Mouse (Mus musculus) midbrain, embryonic 12.5 days (tissue): Measurements from ENCODE around the gene Slc35e2. TPM values are rescaled to one million over a fixed set of nuclear protein-coding genes. Genes with fewer than 3 reads are reported as not detected.
"Not testable (repeated sequence)": the region's sequence is repeated elsewhere in the genome, so short reads cannot be mapped to it uniquely, and the experiment has no call there.

Experiments used
- ATAC-seq: fragments of 200-750 bp; cut with Nextera tagmentation; 2 replicates; pipeline ENCODE4 v1.8.0; 2017; ENCODE audit warnings: low read depth, moderate TSS enrichment, moderate library complexity; ENCODE audit not compliant: low FRiP score
- H3K27ac ChIP-seq: fragments of 300-500 bp; sonication (generic); replicated peaks from 2 replicates; pipeline ENCODE4 v1.5.1; 2016; ENCODE audit warnings: mild to moderate bottlenecking
- H3K27me3 ChIP-seq: fragments of 300-500 bp; sonication (generic); 2 replicates; pipeline ENCODE4 v1.6.1; 2016; ENCODE audit warnings: mild to moderate bottlenecking
- H3K36me3 ChIP-seq: fragments of 300-500 bp; sonication (generic); 2 replicates; pipeline ENCODE4 v1.6.1; 2016
- H3K4me1 ChIP-seq: fragments of 300-500 bp; sonication (generic); 2 replicates; pipeline ENCODE4 v1.6.1; 2016
- H3K4me2 ChIP-seq: fragments of 300-500 bp; sonication (generic); replicated peaks from 2 replicates; pipeline ENCODE4 v1.6.1; 2016; ENCODE audit warnings: mild to moderate bottlenecking, moderate library complexity
- H3K4me3 ChIP-seq: fragments of 300-500 bp; sonication (generic); 2 replicates; pipeline ENCODE4 v1.5.1; 2016; ENCODE audit warnings: mild to moderate bottlenecking
- H3K9ac ChIP-seq: fragments of 300-500 bp; sonication (generic); replicated peaks from 2 replicates; pipeline ENCODE4 v1.6.1; 2016; ENCODE audit warnings: mild to moderate bottlenecking, moderate library complexity
- H3K9me3 ChIP-seq: fragments of 300-500 bp; sonication (generic); 2 replicates; pipeline ENCODE4 v1.6.1; 2016; ENCODE audit warnings: mild to moderate bottlenecking
- WGBS: fragments of 180-500 bp; shearing (Covaris S2); methylation state at CpG from one replicate; pipeline ENCODE4 v1.1.7; 2016; 5-methylcytosine and 5-hydroxymethylcytosine counted together
- polyA plus RNA-seq: library from polyadenylated mRNA; unstranded; fragments of >200 nt; fragmentation: Nextera tagmentation; extraction: Ambion mirVana; gene quantifications from 2 replicates; pipeline ENCODE4 v1.2.1, GENCODE M21; 2016

Slc35e2 gene
- polyA plus RNA-seq, 1 experiment from 2014 or later, result 15.4 TPM

DNA sequence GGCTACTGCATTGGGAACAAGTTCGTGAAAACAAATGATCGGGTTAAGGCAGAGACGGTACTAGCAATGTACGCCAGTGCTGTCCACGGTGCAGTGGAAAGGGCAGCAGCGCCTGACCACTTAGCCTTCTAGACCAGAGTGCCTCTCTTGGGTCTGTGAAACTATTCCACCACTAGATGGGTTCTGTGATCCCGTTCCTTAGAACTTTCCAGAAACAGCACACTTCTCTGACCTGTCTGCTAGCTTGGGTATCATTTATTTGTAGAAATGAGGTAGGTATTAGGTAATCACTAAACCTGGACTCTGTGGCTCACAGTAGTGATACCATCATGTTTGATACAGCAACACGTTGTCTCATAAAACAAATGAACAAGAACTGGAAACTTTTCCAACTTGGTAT, 34.7 kb upstream of the Slc35e2 start:
- no peak overlapping the region for H3K4me2 ChIP-seq
- no peak overlapping the region for H3K27ac ChIP-seq
- no peak for ATAC-seq
- H3K27me3 ChIP-seq, result no peaks in the 10 kb centered on the region
- H3K36me3 ChIP-seq, result no peaks in the 10 kb centered on the region
- H3K4me3 ChIP-seq, result no peak overlapping the region
- 85% methylated on average over 8 of the region's 8 CpGs for WGBS
- H3K9ac ChIP-seq, result no peak overlapping the region
- H3K4me1 ChIP-seq, result peaks cover 29% of the 10 kb centered on the region
- no peaks in the 10 kb centered on the region for H3K9me3 ChIP-seq

DNA sequence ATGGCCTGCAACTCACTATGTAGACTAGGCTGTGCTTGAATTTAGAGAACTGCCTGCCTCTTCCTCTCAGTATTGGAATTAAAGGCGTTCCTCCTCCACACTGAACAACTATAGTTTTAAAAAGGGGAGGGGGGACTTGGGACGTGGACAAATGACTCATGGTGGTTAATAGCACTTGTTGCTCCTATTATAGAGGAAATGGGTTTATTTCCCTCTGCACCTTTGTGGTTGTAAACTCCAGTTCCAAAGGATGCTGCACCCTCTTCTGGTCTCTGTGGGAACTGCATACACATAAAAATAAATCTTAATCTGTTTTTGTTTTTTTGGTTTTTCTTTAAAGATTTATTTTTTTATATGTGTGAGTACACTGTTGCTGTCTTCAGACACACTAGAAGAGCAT, 33.0 kb upstream of the Slc35e2 start:
- H3K4me2 ChIP-seq, result no peak overlapping the region
- H3K27me3 ChIP-seq, result no peaks in the 10 kb centered on the region
- no peak for ATAC-seq
- H3K4me1 ChIP-seq, result peaks cover 16% of the 10 kb centered on the region
- H3K36me3 ChIP-seq, result no peaks in the 10 kb centered on the region
- no peak overlapping the region for H3K4me3 ChIP-seq
- H3K27ac ChIP-seq, result no peak overlapping the region
- WGBS, result 40% methylated on average over 2 of the region's 2 CpGs
- no peak overlapping the region for H3K9ac ChIP-seq
- H3K9me3 ChIP-seq, result no peaks in the 10 kb centered on the region

DNA sequence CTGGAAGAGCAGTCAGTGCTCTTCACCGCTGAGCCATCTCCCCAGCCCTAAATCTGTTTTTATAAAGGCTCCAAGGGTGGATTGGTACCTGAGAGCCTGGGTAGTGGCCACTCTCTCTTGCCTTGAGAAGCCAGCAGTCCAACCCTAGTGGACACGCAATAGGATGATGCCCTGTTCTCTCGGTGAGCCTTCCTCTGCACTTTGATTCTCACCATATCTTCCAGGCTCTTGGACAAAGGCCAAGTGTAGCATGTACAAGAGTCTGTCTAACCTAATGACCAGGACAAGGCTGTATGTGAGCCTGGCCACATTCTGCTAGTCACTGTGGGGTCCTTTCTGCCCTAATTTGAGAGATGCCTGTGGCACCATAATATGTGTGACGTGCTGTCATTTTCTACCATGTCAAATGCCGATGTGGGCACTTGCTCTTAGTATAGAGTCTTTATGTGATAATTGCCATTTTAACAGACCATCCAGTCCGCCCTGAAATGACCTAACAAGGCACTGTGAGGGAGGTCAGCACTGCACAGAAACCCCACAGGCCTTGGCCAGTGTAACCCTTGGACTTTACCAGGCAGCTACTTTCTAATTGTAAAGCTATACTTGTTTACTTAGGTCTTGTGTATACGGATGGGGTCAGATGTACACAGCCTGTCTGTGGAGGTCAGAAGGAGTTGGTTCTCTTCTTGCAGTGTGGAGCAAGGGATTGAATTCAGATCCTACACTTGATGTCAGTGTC, 32.4 kb upstream of the Slc35e2 start:
- Histone ChIP-seq H3K27ac (no peak overlapping the region), H3K27me3 (no peaks in the 10 kb centered on the region), H3K9ac (no peak overlapping the region), H3K9me3 (no peaks in the 10 kb centered on the region), H3K4me1 (peaks cover 16% of the 10 kb centered on the region), H3K36me3 (no peaks in the 10 kb centered on the region), H3K4me3 (no peak overlapping the region), H3K4me2 (no peak overlapping the region)
- no peak for ATAC-seq
- WGBS, result 91% methylated on average over 7 of the region's 7 CpGs

DNA sequence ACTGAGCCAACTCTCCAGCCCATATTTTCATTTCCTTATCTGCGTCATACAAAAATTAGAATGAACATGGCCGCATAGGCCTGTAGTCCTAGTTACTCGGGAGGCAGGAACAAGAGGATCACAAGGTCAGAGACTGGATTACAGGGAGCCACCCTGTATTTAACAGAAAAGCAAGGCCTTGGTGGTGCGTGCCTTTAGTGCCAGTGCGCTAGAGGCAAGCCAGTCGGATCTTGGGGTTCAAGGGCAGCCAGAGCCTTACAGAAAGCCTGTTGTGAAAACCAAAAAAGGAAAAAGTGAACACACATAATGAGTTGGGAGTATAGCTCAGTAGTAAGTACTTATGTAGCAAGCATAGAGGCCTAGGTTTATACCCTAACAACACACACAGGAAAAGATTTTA, 31.4 kb upstream of the Slc35e2 start:
- Histone ChIP-seq H3K36me3 (no peaks in the 10 kb centered on the region), H3K4me3 (no peak overlapping the region), H3K9me3 (no peaks in the 10 kb centered on the region), H3K9ac (no peak overlapping the region), H3K27me3 (no peaks in the 10 kb centered on the region), H3K4me1 (peaks cover 11% of the 10 kb centered on the region), H3K27ac (no peak overlapping the region), H3K4me2 (no peak overlapping the region)
- WGBS, result 92% methylated on average over 6 of the region's 6 CpGs
- ATAC-seq, result no peak

DNA sequence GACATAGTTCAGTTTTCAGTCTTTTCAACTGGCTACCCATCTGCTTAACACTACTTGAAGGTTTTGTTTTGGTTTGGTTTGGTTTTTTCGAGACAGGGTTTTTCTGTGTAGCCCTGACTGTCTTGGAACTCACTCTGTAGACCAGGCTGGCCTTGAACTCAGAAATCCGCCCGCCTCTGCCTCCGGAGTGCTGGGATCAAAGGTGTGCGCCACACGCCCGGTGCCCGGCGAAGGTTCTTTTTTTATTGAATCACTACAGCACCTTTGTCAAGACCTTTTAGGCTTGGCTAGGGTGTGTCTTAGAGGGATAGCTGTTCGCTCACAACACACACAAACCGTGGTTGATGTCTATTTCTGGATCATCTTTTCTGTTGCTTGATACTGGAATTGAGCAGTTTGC, 30.9 kb upstream of the Slc35e2 start:
- H3K4me3 ChIP-seq, H3K36me3 ChIP-seq, H3K27ac ChIP-seq, ATAC-seq, H3K4me1 ChIP-seq, H3K4me2 ChIP-seq, H3K9me3 ChIP-seq, H3K9ac ChIP-seq, H3K27me3 ChIP-seq: not testable (repeated sequence)
- WGBS, result 89% methylated on average over 11 of the region's 11 CpGs

DNA sequence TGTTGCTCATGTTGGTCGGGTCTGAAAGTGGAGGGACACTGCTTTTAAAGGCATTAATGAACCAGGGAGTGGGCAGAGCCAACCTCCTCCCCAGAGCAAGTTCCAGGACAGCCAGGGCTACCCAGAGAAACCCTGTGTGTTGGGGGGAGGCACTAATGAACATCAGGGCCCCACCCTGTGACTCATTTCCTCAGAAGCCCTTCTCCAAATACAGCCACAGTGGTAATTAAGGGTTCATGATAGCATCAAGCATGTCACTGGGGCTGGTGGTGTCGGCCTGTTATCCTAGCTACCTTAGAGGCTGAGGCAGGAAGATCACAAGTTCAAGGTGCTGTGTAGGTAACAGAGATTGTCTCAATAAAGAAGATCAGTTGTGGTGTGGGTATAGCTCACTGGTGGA, 29.8 kb upstream of the Slc35e2 start:
- WGBS, result 86% methylated on average over 2 of the region's 2 CpGs
- Histone ChIP-seq H3K27me3 (no peaks in the 10 kb centered on the region), H3K4me2 (no peak overlapping the region), H3K4me3 (no peak overlapping the region), H3K36me3 (peaks cover 8% of the 10 kb centered on the region; the same call in 1 of the 2 replicates), H3K27ac (no peak overlapping the region), H3K4me1 (0 out of 2 replicates have a peak, but pooled peaks cover 4% of the 10 kb centered on the region), H3K9ac (no peak overlapping the region), H3K9me3 (no peaks in the 10 kb centered on the region)
- ATAC-seq, result no peak

DNA sequence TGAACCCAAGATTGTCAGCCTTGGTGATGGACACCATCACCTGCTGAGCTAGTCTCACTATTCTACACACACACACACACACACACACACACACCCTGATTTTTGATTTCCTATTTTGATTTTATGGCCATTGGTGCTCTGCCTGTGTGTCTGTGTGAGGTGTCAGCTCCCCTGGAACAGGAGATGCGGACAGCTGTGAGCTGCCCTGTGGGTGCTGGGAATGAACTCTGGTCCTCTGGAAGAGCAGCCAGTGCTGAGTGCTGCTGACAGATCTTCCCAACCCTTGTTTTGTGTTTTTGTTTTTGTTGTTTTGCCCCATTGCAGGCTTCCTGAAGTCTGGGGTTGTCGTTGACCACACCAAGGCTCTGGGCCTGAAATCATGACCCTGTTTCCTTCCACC, 28.1 kb upstream of the Slc35e2 start:
- no peaks in the 10 kb centered on the region for H3K9me3 ChIP-seq
- ATAC-seq, result no peak
- 0 out of 2 replicates have a peak, but pooled peaks cover 4% of the 10 kb centered on the region for H3K4me1 ChIP-seq
- no peak overlapping the region for H3K27ac ChIP-seq
- no peak overlapping the region for H3K4me3 ChIP-seq
- 100% methylated on average over 2 of the region's 2 CpGs for WGBS
- peaks cover 20% of the 10 kb centered on the region for H3K36me3 ChIP-seq
- H3K9ac ChIP-seq, result no peak overlapping the region
- no peak overlapping the region for H3K4me2 ChIP-seq
- no peaks in the 10 kb centered on the region for H3K27me3 ChIP-seq

DNA sequence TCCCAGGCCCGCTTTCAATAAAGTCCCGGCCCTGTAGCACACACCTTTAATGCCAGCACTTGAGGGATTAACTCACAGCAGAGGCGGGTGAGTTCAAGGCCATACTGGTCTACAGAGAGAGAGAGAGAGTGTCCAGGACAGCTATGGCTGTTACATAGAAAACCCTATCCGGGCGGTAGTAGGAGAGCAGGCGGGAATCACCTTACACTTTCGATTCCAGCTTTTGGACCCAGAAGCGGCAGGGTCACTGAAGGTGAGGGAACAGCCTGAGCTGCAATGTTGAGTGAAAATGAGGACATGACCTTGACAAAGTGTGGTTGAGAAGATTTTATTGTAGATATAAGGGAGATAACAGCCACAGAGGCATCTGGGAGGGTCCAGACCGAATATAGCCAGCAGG, 27.3 kb upstream of the Slc35e2 start:
- Histone ChIP-seq H3K4me1 (0 out of 2 replicates have a peak, but pooled peaks cover 4% of the 10 kb centered on the region), H3K27me3 (no peaks in the 10 kb centered on the region), H3K4me3 (no peak overlapping the region), H3K9ac (no peak overlapping the region), H3K4me2 (no peak overlapping the region), H3K9me3 (no peaks in the 10 kb centered on the region), H3K27ac (no peak overlapping the region), H3K36me3 (peaks cover 27% of the 10 kb centered on the region)
- ATAC-seq, result no peak
- 98% methylated on average over 9 of the region's 9 CpGs for WGBS

DNA sequence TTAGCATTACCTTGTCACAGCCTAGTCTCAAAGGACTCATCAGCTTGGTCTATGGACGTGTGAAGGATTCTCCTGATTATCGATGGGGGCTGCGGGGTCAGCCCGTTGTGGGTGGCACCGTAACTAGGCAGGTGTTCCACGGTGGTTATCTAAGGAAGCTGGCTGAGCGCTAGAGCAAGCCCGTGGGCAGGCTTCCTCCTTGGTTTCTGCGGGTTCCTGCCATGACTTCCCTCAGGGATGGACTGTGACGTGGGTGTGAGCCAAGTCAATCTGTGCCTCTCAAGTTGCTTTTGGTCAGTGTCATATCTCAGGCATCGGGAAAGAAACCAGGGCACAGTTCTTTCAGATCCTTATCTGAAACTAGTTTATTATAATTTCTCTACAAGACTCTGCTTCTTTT, 26.3 kb upstream of the Slc35e2 start:
- no peak overlapping the region for H3K9ac ChIP-seq
- no peak for ATAC-seq
- H3K4me2 ChIP-seq, result no peak overlapping the region
- H3K9me3 ChIP-seq, result no peaks in the 10 kb centered on the region
- no peak overlapping the region for H3K27ac ChIP-seq
- no peak overlapping the region for H3K4me3 ChIP-seq
- H3K4me1 ChIP-seq, result 0 out of 2 replicates have a peak, but pooled peaks cover 4% of the 10 kb centered on the region
- peaks cover 34% of the 10 kb centered on the region for H3K36me3 ChIP-seq
- no peaks in the 10 kb centered on the region for H3K27me3 ChIP-seq
- WGBS, result 90% methylated on average over 11 of the region's 11 CpGs

DNA sequence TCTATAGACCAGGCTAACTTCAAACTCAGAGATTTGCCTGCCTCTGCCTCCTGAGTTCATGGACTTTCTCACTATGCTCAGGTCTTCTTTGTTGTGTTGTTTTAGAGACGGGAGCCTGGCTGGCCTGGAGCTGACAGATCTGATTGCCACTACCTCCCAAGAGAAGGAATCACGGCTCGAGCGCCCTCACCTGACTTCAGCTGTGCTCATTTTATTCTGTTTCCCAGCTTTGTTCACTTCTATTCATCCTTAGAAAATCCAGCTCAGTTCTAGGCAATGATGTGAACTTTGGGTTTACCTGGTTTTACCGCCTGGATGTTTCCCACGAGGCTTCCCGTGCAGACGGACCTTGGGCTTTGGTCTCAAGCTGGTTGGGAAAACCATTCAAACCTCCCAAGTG, 25.7 kb upstream of the Slc35e2 start:
- 0 out of 2 replicates have a peak, but pooled peaks cover 4% of the 10 kb centered on the region for H3K4me1 ChIP-seq
- H3K9ac ChIP-seq, result no peak overlapping the region
- 84% methylated on average over 8 of the region's 8 CpGs for WGBS
- H3K9me3 ChIP-seq, result no peaks in the 10 kb centered on the region
- H3K27me3 ChIP-seq, result no peaks in the 10 kb centered on the region
- H3K4me3 ChIP-seq, result no peak overlapping the region
- no peak overlapping the region for H3K27ac ChIP-seq
- peaks cover 34% of the 10 kb centered on the region for H3K36me3 ChIP-seq
- ATAC-seq, result no peak
- H3K4me2 ChIP-seq, result no peak overlapping the region

DNA sequence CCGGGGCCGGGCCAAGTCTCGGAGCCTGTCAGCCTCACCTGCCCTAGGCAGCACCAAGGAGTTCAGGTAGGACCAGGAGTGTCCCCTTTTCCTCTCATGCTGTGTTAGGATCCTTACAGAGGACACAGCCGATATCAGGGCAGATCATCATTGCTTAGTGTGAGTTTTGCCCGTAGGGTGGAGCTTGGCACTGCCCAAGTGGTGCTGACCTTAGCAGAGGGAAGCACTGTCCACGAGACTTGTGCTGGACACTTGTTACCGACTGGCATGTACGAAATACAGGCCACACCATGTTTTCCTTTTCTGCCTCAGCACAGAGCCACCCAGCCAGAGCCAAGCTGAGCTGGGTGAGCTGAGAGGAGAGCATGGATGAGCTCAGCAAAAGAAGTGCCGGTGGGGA, 24.1 kb upstream of the Slc35e2 start:
- H3K9me3 ChIP-seq, result no peaks in the 10 kb centered on the region
- H3K4me2 ChIP-seq, result no peak overlapping the region
- no peak overlapping the region for H3K27ac ChIP-seq
- peaks cover 37% of the 10 kb centered on the region for H3K36me3 ChIP-seq
- 94% methylated on average over 9 of the region's 9 CpGs for WGBS
- no peak overlapping the region for H3K4me3 ChIP-seq
- no peak overlapping the region for H3K9ac ChIP-seq
- no peak for ATAC-seq
- no peaks in the 10 kb centered on the region for H3K4me1 ChIP-seq
- no peaks in the 10 kb centered on the region for H3K27me3 ChIP-seq

DNA sequence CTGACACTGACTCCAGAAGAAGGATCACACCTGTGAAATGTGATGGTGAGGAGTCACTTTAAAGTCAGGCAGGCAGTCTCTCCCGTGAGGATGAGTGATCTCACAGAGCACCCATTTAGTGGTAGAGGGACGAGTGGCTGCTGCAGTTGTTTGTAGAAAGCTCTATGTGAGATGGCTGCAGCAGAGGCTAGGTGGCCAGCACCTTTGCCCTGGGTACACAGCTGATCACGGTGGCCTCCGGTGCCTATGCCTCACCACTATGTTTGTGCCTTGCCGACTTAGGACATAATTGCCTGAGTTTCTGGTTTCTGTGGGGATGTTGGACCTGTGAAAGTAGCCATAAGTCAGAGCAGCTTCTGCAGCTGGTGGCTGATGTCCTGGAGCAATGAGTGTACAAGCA, 23.5 kb upstream of the Slc35e2 start:
- H3K4me3 ChIP-seq, result no peak overlapping the region
- WGBS, result 91% methylated on average over 5 of the region's 5 CpGs
- peaks cover 43% of the 10 kb centered on the region for H3K36me3 ChIP-seq

More for the DNA sequence above, 23.5 kb upstream of the Slc35e2 start:
- no peaks in the 10 kb centered on the region for H3K4me1 ChIP-seq
- no peaks in the 10 kb centered on the region for H3K27me3 ChIP-seq
- H3K4me2 ChIP-seq, result no peak overlapping the region
- H3K9me3 ChIP-seq, result no peaks in the 10 kb centered on the region
- H3K27ac ChIP-seq, result no peak overlapping the region
- no peak overlapping the region for H3K9ac ChIP-seq
- ATAC-seq, result no peak
